Mouse (Mus musculus) G1E (cell line): ENCODE results near the gene Crygb. TPM values are rescaled to one million over a fixed set of nuclear protein-coding genes. Genes with fewer than 3 reads are reported as not detected.

Experiments
- ATAC-seq: 2 replicates; pipeline ENCODE4 v1.8.0; 2016; ENCODE audit warnings: mild to moderate bottlenecking; ENCODE audit not compliant: insufficient number of reproducible peaks, poor library complexity, low FRiP score, severe bottlenecking; ENCODE audit errors: extremely low read depth
- DNase-seq: peaks from one replicate; pipeline ENCODE4 v3.0.0; 2012; ENCODE audit warnings: low spot score
- H3K27me3 ChIP-seq: 2 replicates; pipeline ENCODE4 v1.6.1; 2012; ENCODE audit warnings: mild to moderate bottlenecking, low read length, inconsistent platforms; ENCODE audit not compliant: insufficient read depth
- H3K36me3 ChIP-seq: replicated peaks from 2 replicates; pipeline ENCODE3; 2012; ENCODE audit warnings: mild to moderate bottlenecking, inconsistent platforms
- H3K4me1 ChIP-seq: 2 replicates; pipeline ENCODE4 v1.6.1; 2012; ENCODE audit warnings: low read depth, low read length, inconsistent platforms, mixed read lengths; ENCODE audit not compliant: insufficient read depth
- H3K4me3 ChIP-seq: 2 replicates; pipeline ENCODE4 v1.5.1; 2012; ENCODE audit warnings: low read depth, mild to moderate bottlenecking, inconsistent platforms, low read length, moderate library complexity, mixed read lengths
- H3K9me3 ChIP-seq: replicated peaks from 2 replicates; pipeline ENCODE4 v1.6.1; 2012; ENCODE audit warnings: inconsistent platforms
- CTCF ChIP-seq: IDR thresholded peaks from 2 replicates; pipeline ENCODE4 v1.5.1; 2012; ENCODE audit warnings: low read depth, low read length, inconsistent platforms, mixed read lengths
- GATA1 ChIP-seq: IDR thresholded peaks from 2 replicates; pipeline ENCODE4 v1.6.1; 2012; ENCODE audit warnings: borderline replicate concordance, low read length, inconsistent platforms, mixed read lengths
- GATA2 ChIP-seq: IDR thresholded peaks from 2 replicates; pipeline ENCODE4 v1.6.1; 2012; ENCODE audit warnings: low read depth, low read length, inconsistent platforms, borderline replicate concordance
- POLR2AphosphoS5 ChIP-seq: IDR thresholded peaks from 2 replicates; pipeline ENCODE4 v1.6.1; 2012; ENCODE audit warnings: low read depth, low read length, inconsistent platforms; ENCODE audit not compliant: insufficient replicate concordance
- TAL1 ChIP-seq: conservative IDR thresholded peaks from 2 replicates; pipeline ENCODE4 v1.6.1; 2012; ENCODE audit warnings: low read depth, low read length, inconsistent platforms, mixed read lengths
- polyA plus RNA-seq: library from polyadenylated mRNA; stranded (reverse); fragments of >175 nt; gene quantifications from 2 replicates; pipeline ENCODE4 v1.2.3, GENCODE M21; 2012
- total RNA-seq, 2 experiments: library from RNA; stranded (forward) in 1 of 2; stranded (reverse) in 1 of 2; fragments of 200-1000 nt in 1 of 2; fragments of >200 nt in 1 of 2; fragmentation: Nextera tagmentation in 1 of 2; gene quantifications; 2 replicates each; pipeline ENCODE4 v1.2.3; 2014 to 2017

Crygb gene
- not detected in 2 replicates for total RNA-seq (2014; fragmentation: Nextera tagmentation)
- not detected in 2 replicates for total RNA-seq (2017)
- polyA plus RNA-seq = not detected in 2 replicates

GRCm38 (mm10) chr1:65082188-65082587 lies at the start of gene Crygb:
TSS of gene Crygb (minus strand) at chr1:65082288.
- ATAC-seq (no peak), DNase-seq (no peak)
- TF ChIP-seq POLR2AphosphoS5 (no peak), CTCF (no peak), TAL1 (no peak), GATA1 (no peak), GATA2 (no peak)
- Histone ChIP-seq H3K9me3 (no peaks in the 10 kb centered on the region), H3K27me3 (0 out of 2 replicates have a peak, but pooled peaks cover 3% of the 10 kb centered on the region), H3K36me3 (no peaks in the 10 kb centered on the region), H3K4me1 (no peaks in the 10 kb centered on the region), H3K4me3 (no peak within 1 kb of the TSS)

- Histone ChIP-seq H3K9me3 (no peaks in the 10 kb centered on the region), H3K4me1 (no peaks in the 10 kb centered on the region), H3K27me3 (peaks cover 4% of the 10 kb centered on the region; the same call in 1 of the 2 replicates), H3K4me3 (no peak overlapping the region), H3K36me3 (no peaks in the 10 kb centered on the region)
- ATAC-seq (no peak), DNase-seq (no peak)
- TF ChIP-seq GATA1 = no peak
- TF ChIP-seq CTCF = no peak
- TF ChIP-seq POLR2AphosphoS5 = no peak
Observed at GRCm38 (mm10) chr1:65131671-65132070, 49.6 kb upstream of the Crygb start.

- no peaks in the 10 kb centered on the region for H3K4me1 ChIP-seq
- H3K36me3 ChIP-seq = no peaks in the 10 kb centered on the region
- no peak overlapping the region for H3K4me3 ChIP-seq
- no peaks in the 10 kb centered on the region for H3K9me3 ChIP-seq
- ATAC-seq (no peak), DNase-seq (no peak)
- peaks cover 4% of the 10 kb centered on the region; the same call in 1 of the 2 replicates for H3K27me3 ChIP-seq
- no peak for TF ChIP-seq GATA1
- TF ChIP-seq GATA2 = no peak
- no peak for TF ChIP-seq TAL1
- no peak for TF ChIP-seq POLR2AphosphoS5
- TF ChIP-seq CTCF = no peak
Observed at GRCm38 (mm10) chr1:65130226-65130625, 48.1 kb upstream of the Crygb start.

- H3K36me3 ChIP-seq = no peaks in the 10 kb centered on the region
- no peak for DNase-seq
- no peak overlapping the region for H3K4me3 ChIP-seq
- no peak for TF ChIP-seq GATA1
- TF ChIP-seq CTCF = no peak
- no peak for TF ChIP-seq TAL1
- no peak for TF ChIP-seq GATA2
- TF ChIP-seq POLR2AphosphoS5 = no peak
- ATAC-seq = no peak
- no peaks in the 10 kb centered on the region for H3K9me3 ChIP-seq
- peaks cover 4% of the 10 kb centered on the region; the same call in 1 of the 2 replicates for H3K27me3 ChIP-seq
- H3K4me1 ChIP-seq = no peaks in the 10 kb centered on the region
Observed at GRCm38 (mm10) chr1:65129634-65130180, 47.6 kb upstream of the Crygb start.

GRCm38 (mm10) chr1:65122574-65123372 lies 40.7 kb upstream of the Crygb start, which contains the start of gene D630023F18Rik:
TSS of gene D630023F18Rik (minus strand) at chr1:65123214.
- DNase-seq (no peak), ATAC-seq (no peak)
- no peak for TF ChIP-seq POLR2AphosphoS5
- no peak for TF ChIP-seq GATA1
- TF ChIP-seq CTCF = no peak
- no peak for TF ChIP-seq GATA2
- no peak for TF ChIP-seq TAL1
- Histone ChIP-seq H3K4me3 (no peak within 1 kb of the TSS), H3K9me3 (no peaks in the 10 kb centered on the region), H3K4me1 (no peaks in the 10 kb centered on the region), H3K27me3 (peaks cover 2% of the 10 kb centered on the region; the same call in 1 of the 2 replicates), H3K36me3 (no peaks in the 10 kb centered on the region)

- DNase-seq = no peak
- Histone ChIP-seq H3K4me3 (no peak within 1 kb of the TSS), H3K4me1 (no peaks in the 10 kb centered on the region), H3K27me3 (peaks cover 2% of the 10 kb centered on the region; the same call in 1 of the 2 replicates), H3K36me3 (no peaks in the 10 kb centered on the region), H3K9me3 (no peaks in the 10 kb centered on the region)
- ATAC-seq = no peak
- no peak for TF ChIP-seq GATA1
- TF ChIP-seq TAL1 = no peak
- no peak for TF ChIP-seq POLR2AphosphoS5
- TF ChIP-seq GATA2 = no peak
- TF ChIP-seq CTCF = no peak
Observed at GRCm38 (mm10) chr1:65119438-65119837, 37.4 kb upstream of the Crygb start, which contains the start of gene Gm28845. TSS of gene Gm28845 (minus strand) at chr1:65119558.
